Mouse (Mus musculus) ovary, postnatal 10 days (tissue): ENCODE measurements around the gene Clip2.
A peak's percentile ranks its signal among the peaks of the same experiment; 100 is the strongest.
"Not testable (repeated sequence)": the region's sequence is repeated elsewhere in the genome, so short reads cannot be mapped to it uniquely, and the experiment has no call there.

Source experiments
- DNase-seq: peaks from one replicate; pipeline ENCODE4 v3.0.0; 2022; ENCODE audit warnings: low spot score

The Clip2 gene

GRCm38 (mm10) chr5:134458416-134458815 is 93.8 kb downstream of the Clip2 start:
- DNase-seq, result no peak

- DNase-seq, result no peak
Observed at GRCm38 (mm10) chr5:134457371-134457770, 94.9 kb downstream of the Clip2 start.

- DNase-seq, result peak; percentile 47
Observed at GRCm38 (mm10) chr5:134456503-134456962, 95.7 kb downstream of the Clip2 start, which contains the start of gene Gtf2ird1. TSS of gene Gtf2ird1 (minus strand) at chr5:134456716.

DNA sequence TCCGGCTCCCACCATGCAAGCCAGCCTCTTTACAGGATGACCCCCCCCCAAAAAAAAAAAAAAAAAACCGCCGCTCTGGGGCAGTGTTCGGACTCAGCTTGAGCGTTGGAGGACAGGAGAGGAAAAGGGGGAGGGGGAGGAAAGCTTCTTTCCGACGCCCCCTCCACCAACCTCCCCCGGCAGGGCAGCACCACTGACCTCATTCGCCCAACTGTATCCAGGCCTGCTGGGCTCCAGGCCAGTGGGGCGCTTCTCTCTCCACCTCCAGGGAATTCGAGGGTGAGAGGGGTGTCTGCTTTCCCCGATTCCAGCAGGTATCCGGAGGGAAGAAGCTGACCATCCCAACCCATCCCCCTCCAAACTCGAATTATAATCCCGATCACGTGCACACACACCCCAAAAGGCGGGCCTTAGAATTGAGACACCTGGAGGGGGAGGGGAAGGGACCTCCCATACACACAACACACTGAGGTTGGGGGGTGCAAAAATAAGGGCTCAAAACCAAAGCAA is 96.3 kb downstream of the Clip2 start:
- DNase-seq, result peak; percentile 48

- DNase-seq, result no peak
Observed at GRCm38 (mm10) chr5:134455186-134455895, 96.9 kb downstream of the Clip2 start.

DNA sequence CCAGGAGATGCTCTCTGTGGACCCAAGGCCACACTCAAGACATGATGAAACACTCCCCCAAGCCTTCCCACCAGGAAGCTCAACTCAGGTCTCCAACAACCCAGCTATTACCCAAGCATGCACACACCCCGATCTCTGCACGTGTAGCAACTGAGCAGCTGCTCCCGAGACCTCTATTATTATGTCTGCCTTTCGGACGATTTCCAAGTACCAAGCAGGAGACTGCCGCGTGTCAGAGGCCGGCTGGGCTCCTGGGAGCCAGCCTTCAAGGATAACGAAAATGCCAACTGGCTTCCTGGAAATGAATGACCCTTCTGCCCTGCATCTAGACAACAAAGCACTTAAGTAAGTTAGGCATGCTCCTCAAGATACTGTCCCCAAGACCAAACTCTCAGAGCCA is 97.8 kb downstream of the Clip2 start:
- DNase-seq, result no peak

DNA sequence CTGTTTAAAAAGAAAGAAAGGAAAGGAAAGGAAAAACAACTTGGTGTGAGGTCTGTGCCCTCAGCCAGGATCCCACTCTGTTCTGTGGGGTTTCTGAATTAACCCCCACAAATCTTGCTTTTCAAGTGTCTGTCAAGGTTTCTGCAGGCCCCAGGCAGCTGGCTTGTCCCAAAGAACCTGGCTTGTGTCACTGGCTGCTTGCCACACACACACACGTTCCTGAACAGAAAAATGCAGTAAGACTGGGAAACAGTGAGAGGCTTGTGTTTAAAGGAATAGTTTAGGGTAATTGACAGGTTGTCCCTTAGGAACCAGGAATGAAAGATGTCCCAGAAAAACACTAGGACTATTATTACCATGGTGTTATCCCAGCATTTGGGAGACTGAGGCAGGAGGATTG is 98.7 kb downstream of the Clip2 start:
- DNase-seq, result no peak

GRCm38 (mm10) chr5:134446755-134447154 is 105.5 kb downstream of the Clip2 start:
- DNase-seq, result not testable (repeated sequence)

DNA sequence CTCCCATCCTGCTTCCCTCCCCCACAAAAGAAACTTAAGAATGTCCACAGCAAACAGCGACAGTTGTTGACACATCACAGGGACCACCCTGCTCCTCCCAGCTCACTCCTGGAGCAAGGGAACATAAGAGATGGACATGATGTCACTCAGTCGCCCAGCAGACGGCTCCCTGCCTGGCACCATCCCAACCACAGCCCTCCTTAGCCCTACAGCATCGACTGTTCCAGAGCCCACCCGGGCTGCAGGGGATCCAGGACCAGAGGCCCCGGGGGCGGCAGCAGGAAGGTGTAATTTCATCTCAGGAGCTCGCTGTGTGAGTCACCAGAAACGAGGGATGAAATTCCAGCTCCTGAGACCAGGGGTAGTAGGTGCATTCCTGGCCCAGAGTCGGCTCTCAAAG is 106.3 kb downstream of the Clip2 start:
- no peak for DNase-seq

DNA sequence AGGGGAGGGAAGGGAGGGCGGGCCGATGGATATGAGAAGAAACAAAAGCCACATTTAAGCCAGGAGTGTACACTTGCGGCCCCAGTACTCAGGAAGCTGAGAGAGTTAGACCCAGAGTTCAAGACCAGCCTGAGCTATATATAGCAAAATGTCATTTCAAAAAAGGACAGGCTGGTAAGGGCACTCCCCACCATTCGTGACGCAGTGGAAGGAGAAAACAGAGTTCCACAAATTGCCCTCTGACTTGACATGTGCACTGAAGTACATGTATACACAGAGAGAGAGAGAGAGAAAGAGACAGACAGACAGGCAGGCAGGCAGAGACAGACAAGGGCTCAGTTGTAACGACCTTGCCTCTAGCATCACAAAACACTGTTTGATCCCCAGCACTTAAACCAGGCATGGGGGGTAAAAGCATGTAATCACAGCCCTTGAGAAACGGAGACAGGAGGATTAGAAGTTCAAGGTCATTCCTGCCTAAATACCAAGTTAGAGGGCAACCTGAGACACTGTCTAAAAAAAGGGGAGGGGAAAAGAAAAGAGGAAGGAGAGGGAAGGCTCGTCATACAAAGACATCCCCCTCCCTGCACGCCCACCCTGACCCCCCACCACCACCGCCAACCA is 106.9 kb downstream of the Clip2 start:
- DNase-seq, result no peak

- DNase-seq, result no peak
Observed at GRCm38 (mm10) chr5:134444473-134444872, 107.8 kb downstream of the Clip2 start.

- DNase-seq, result no peak
Observed at GRCm38 (mm10) chr5:134442066-134442465, 110.2 kb downstream of the Clip2 start.

DNA sequence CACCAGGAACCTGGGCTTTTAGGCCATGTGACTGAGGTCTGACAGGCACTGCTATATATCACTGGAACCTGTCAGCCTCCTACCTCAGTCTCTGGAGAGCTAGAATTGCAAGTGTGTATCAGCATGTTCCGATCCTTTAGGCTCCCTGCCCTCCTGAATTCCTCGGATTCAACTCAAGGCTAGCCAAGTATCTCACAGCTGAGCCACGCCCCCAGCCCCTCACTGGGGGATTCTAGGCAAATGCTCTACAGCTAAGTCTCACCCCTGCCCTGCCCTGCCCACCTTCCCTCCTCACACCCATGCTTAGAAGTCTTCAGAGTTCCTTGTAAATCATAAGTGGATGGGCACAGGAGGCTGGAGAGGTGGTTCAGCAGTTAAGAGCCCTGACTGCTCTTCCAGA is 111.1 kb downstream of the Clip2 start:
- no peak for DNase-seq

DNA sequence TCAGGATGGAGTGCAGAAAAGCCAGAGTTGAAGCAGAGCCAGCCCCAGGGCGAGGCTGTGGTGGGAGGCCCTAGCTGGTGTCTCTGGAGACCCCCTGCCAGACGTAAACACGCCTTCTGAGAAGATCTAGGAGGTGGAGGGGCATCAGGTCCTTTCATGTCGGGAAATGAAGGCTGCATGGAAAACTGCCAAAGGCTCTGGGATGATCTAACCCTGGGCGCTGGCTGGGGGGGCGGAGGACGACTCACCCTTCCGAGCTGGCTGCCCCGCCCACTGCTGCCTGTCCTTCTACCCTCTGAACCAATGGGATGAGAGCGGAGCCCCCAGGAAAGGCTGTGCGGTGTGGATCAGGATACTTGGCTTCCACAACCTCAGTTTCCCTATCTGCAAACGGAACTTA is 112.1 kb downstream of the Clip2 start:
- DNase-seq, result no peak

DNA sequence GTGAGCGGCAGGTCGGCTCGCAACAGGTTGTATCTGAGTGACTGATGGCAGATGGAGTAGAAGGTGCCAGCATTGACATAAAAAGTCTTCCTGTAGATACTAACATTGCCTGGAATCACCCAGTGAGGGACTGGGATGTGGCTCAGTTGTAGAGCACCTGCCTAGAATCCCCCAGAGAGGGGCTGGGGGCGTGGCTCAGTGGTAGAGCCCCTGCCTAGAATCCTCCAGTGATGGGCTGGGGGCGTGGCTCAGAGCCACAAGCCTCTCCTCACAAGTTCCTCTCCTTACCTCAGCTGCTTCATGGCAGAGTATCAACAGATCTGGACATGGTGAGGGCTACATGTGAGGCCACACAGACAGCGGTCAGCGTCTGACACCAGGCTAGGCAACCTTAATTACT is 112.8 kb downstream of the Clip2 start:
- no peak for DNase-seq
